ENCODE assay signal across 11 mouse cellular contexts in genomic region chr11:119956590-119956989, GRCm38 (mm10).
"Had no signal": no experiment of that assay in that cellular context is flagged by ENCODE, and none has a peak within 500 bp of the region (broad histone marks: within the 10 kb centered on the region; RNA-seq: fewer than 3 reads in every experiment).

No protein-coding gene starts in this region.

- H3K9ac ChIP-seq: liver, embryonic 15.5 days; lung, embryonic 14.5 days; midbrain, embryonic 13.5 days had no signal

- H3K4me2 ChIP-seq: liver, embryonic 11.5 days; liver, embryonic 15.5 days; lung, embryonic 14.5 days; midbrain, embryonic 13.5 days had no signal

- H3K27ac ChIP-seq: liver, embryonic 15.5 days; midbrain, embryonic 13.5 days had no signal

- H3K27me3 ChIP-seq: liver, embryonic 15.5 days; midbrain, embryonic 13.5 days had no signal

- H3K4me3 ChIP-seq: limb, embryonic 10.5 days; liver, embryonic 15.5 days; midbrain, embryonic 13.5 days had no signal

- ATAC-seq: midbrain, embryonic 13.5 days had no signal

- H3K9me3 ChIP-seq: limb, embryonic 10.5 days; liver, embryonic 15.5 days; midbrain, embryonic 13.5 days had no signal

- DNase-seq: kidney, adult 18-20 months; kidney, postnatal 25 days; layer of hippocampus, adult 9-11 months; lung, embryonic 14.5 days; right cerebral cortex, adult 18-20 months; right cerebral cortex, postnatal 25 days; thymus, postnatal 4 days had no signal
